Mouse (Mus musculus) liver (tissue): ENCODE data around the gene Tnfsf12.

ENCODE experiments used
- DNase-seq: peaks from one replicate; pipeline ENCODE4 v3.0.0-alpha.2; 2020; ENCODE audit warnings: mixed read lengths

Tnfsf12 gene

GRCm38 (mm10) chr11:69645860-69646259 lies 49.8 kb downstream of the Tnfsf12 start:
- DNase-seq, result no peak
